Mouse (Mus musculus) ovary, postnatal 10 days (tissue): Measurements from ENCODE around the gene Tmem33.

Experiments used
- DNase-seq: peaks from one replicate; pipeline ENCODE4 v3.0.0; 2022; ENCODE audit warnings: low spot score

Gene Tmem33

GRCm38 (mm10) chr5:67260531-67261371 lies at the start of gene Tmem33:
Gene Tmem33 (plus strand): TSS chr5:67260565.
- peak; percentile 75 for DNase-seq

GRCm38 (mm10) chr5:67213168-67213567 lies 47.2 kb upstream of the Tmem33 start:
- DNase-seq: no peak

- no peak for DNase-seq
Observed at GRCm38 (mm10) chr5:67215121-67216030, 45.0 kb upstream of the Tmem33 start.

- DNase-seq: no peak
Observed at GRCm38 (mm10) chr5:67216031-67216778, 44.2 kb upstream of the Tmem33 start.

GRCm38 (mm10) chr5:67216779-67217095 lies 43.6 kb upstream of the Tmem33 start:
- DNase-seq: no peak

- DNase-seq: no peak
Observed at GRCm38 (mm10) chr5:67221901-67222300, 38.5 kb upstream of the Tmem33 start.

- no peak for DNase-seq
Observed at GRCm38 (mm10) chr5:67222440-67223390, 37.6 kb upstream of the Tmem33 start.

- no peak for DNase-seq
Observed at GRCm38 (mm10) chr5:67223391-67224121, 36.8 kb upstream of the Tmem33 start.

GRCm38 (mm10) chr5:67224122-67224502 lies 36.3 kb upstream of the Tmem33 start:
- no peak for DNase-seq

GRCm38 (mm10) chr5:67225758-67226157 lies 34.6 kb upstream of the Tmem33 start:
- no peak for DNase-seq

GRCm38 (mm10) chr5:67227261-67227660 lies 33.1 kb upstream of the Tmem33 start:
- DNase-seq: no peak

- DNase-seq: no peak
Observed at GRCm38 (mm10) chr5:67227682-67228444, 32.5 kb upstream of the Tmem33 start.

GRCm38 (mm10) chr5:67234682-67235081 lies 25.7 kb upstream of the Tmem33 start:
- DNase-seq: no peak

GRCm38 (mm10) chr5:67235462-67235861 lies 24.9 kb upstream of the Tmem33 start:
- no peak for DNase-seq

- DNase-seq: no peak
Observed at GRCm38 (mm10) chr5:67236601-67237000, 23.8 kb upstream of the Tmem33 start.

GRCm38 (mm10) chr5:67238303-67238702 lies 22.1 kb upstream of the Tmem33 start:
- no peak for DNase-seq

GRCm38 (mm10) chr5:67241713-67242112 lies 18.7 kb upstream of the Tmem33 start:
- DNase-seq: no peak

GRCm38 (mm10) chr5:67243231-67243630 lies 17.1 kb upstream of the Tmem33 start:
- no peak for DNase-seq

- DNase-seq: no peak
Observed at GRCm38 (mm10) chr5:67252261-67252660, 8.1 kb upstream of the Tmem33 start.

GRCm38 (mm10) chr5:67255664-67256063 lies 4.7 kb upstream of the Tmem33 start:
- no peak for DNase-seq
